Mouse (Mus musculus) frontal cortex, postnatal 14 days (tissue): ENCODE measurements around the gene Plekhh3.
A peak's percentile ranks its signal among the peaks of the same experiment; 100 is the strongest.
"Not testable (repeated sequence)": the region's sequence is repeated elsewhere in the genome, so short reads cannot be mapped to it uniquely, and the experiment has no call there.

ENCODE experiments used
- DNase-seq, 2 experiments: peaks; one replicate each; pipeline ENCODE4 v3.0.0; 2022; ENCODE audit warnings: low spot score in 2 of 2

The Plekhh3 gene

GRCm38 (mm10) chr11:101171721-101172433 lies 726 bp upstream of the Plekhh3 start:
- DNase-seq: peak in 1 of 2 experiments; percentile 69

GRCm38 (mm10) chr11:101170354-101170810 lies 769 bp downstream of the Plekhh3 start, which contains the start of gene Cntnap1:
Gene Cntnap1, plus strand, starts transcription at chr11:101170523.
- no peak for DNase-seq

- no peak for DNase-seq
Observed at GRCm38 (mm10) chr11:101169301-101170107, 1.6 kb downstream of the Plekhh3 start.

- peak in 1 of 2 experiments; percentile 3 for DNase-seq
Observed at GRCm38 (mm10) chr11:101168301-101168980, 2.7 kb downstream of the Plekhh3 start.

- DNase-seq: no peak
Observed at GRCm38 (mm10) chr11:101167963-101168300, 3.2 kb downstream of the Plekhh3 start.

GRCm38 (mm10) chr11:101167211-101167962 lies 3.8 kb downstream of the Plekhh3 start:
- DNase-seq: peak in 1 of 2 experiments; percentile 3

- no peak for DNase-seq
Observed at GRCm38 (mm10) chr11:101166357-101166756, 4.8 kb downstream of the Plekhh3 start.

GRCm38 (mm10) chr11:101164677-101165580 lies 6.2 kb downstream of the Plekhh3 start:
- no peak for DNase-seq

- no peak for DNase-seq
Observed at GRCm38 (mm10) chr11:101164351-101164665, 6.8 kb downstream of the Plekhh3 start.

GRCm38 (mm10) chr11:101163476-101164350 lies 7.4 kb downstream of the Plekhh3 start:
- no peak for DNase-seq

GRCm38 (mm10) chr11:101162772-101163171 lies 8.4 kb downstream of the Plekhh3 start:
- no peak for DNase-seq

- no peak for DNase-seq
Observed at GRCm38 (mm10) chr11:101162301-101162700, 8.8 kb downstream of the Plekhh3 start.

- DNase-seq: no peak
Observed at GRCm38 (mm10) chr11:101161551-101161950, 9.6 kb downstream of the Plekhh3 start.

GRCm38 (mm10) chr11:101160981-101161505 lies 10.1 kb downstream of the Plekhh3 start:
- not testable (repeated sequence) for DNase-seq

- not testable (repeated sequence) for DNase-seq
Observed at GRCm38 (mm10) chr11:101160151-101160550, 11.0 kb downstream of the Plekhh3 start.

GRCm38 (mm10) chr11:101155728-101156371 lies 15.3 kb downstream of the Plekhh3 start, which contains the start of gene Tubg2:
Gene Tubg2, plus strand, starts transcription at chr11:101155907.
- peak; percentile 67 to 68 for DNase-seq

- no peak for DNase-seq
Observed at GRCm38 (mm10) chr11:101155151-101155550, 16.0 kb downstream of the Plekhh3 start.

- no peak for DNase-seq
Observed at GRCm38 (mm10) chr11:101154648-101155047, 16.5 kb downstream of the Plekhh3 start.

- DNase-seq: no peak
Observed at GRCm38 (mm10) chr11:101152825-101153224, 18.3 kb downstream of the Plekhh3 start.
